Mouse (Mus musculus) lung, adult 2 months (tissue): ENCODE measurements around the gene Lgals4.

Experiments
- CTCF ChIP-seq: fragments of 200-500 bp; IDR thresholded peaks from 2 replicates; pipeline ENCODE4 v1.5.1; 2011; ENCODE audit warnings: mild to moderate bottlenecking, low read length, control low read depth; ENCODE audit not compliant: insufficient read depth
- POLR2A ChIP-seq: fragments of 200-500 bp; IDR thresholded peaks from 2 replicates; pipeline ENCODE4 v1.6.1; 2011; ENCODE audit warnings: low read depth, mild to moderate bottlenecking, control low read depth, low read length, borderline replicate concordance; ENCODE audit errors: extremely low read depth

GRCm38 (mm10) chr7:28791706-28792105, 41.9 kb upstream of the Lgals4 start:
- TF ChIP-seq CTCF, result no peak
- no peak for TF ChIP-seq POLR2A
